Mouse (Mus musculus) neural tube, embryonic 15.5 days (tissue): ENCODE data around the gene Grm8. TPM values are rescaled to one million over a fixed set of nuclear protein-coding genes. Genes with fewer than 3 reads are reported as not detected.
"Not testable (repeated sequence)": the region's sequence is repeated elsewhere in the genome, so short reads cannot be mapped to it uniquely, and the experiment has no call there.

ENCODE experiments used
- ATAC-seq: fragments of 200-750 bp; cut with Nextera tagmentation; 2 replicates; pipeline ENCODE4 v1.8.0; 2017; ENCODE audit warnings: mild to moderate bottlenecking, moderate TSS enrichment, moderate library complexity; ENCODE audit not compliant: low FRiP score
- H3K27ac ChIP-seq: fragments of 300-500 bp; sonication (generic); replicated peaks from 2 replicates; pipeline ENCODE4 v1.5.1; 2015; ENCODE audit warnings: mild to moderate bottlenecking, inconsistent platforms
- H3K27me3 ChIP-seq: fragments of 300-500 bp; sonication (generic); replicated peaks from 2 replicates; pipeline ENCODE4 v1.6.1; 2015; ENCODE audit warnings: inconsistent platforms
- H3K36me3 ChIP-seq: fragments of 300-500 bp; sonication (generic); 2 replicates; pipeline ENCODE4 v1.6.1; 2015; ENCODE audit warnings: inconsistent platforms
- H3K4me1 ChIP-seq: fragments of 300-500 bp; sonication (generic); 2 replicates; pipeline ENCODE4 v1.6.1; 2015; ENCODE audit warnings: inconsistent platforms
- H3K4me2 ChIP-seq: fragments of 300-500 bp; sonication (generic); 2 replicates; pipeline ENCODE4 v1.6.1; 2015; ENCODE audit warnings: inconsistent platforms, mild to moderate bottlenecking, moderate library complexity
- H3K4me3 ChIP-seq: fragments of 300-500 bp; sonication (generic); replicated peaks from 2 replicates; pipeline ENCODE4 v1.5.1; 2015; ENCODE audit warnings: mild to moderate bottlenecking, inconsistent platforms
- H3K9ac ChIP-seq: fragments of 300-500 bp; sonication (generic); replicated peaks from 2 replicates; pipeline ENCODE4 v1.6.1; 2015; ENCODE audit warnings: mild to moderate bottlenecking, inconsistent platforms
- H3K9me3 ChIP-seq: fragments of 300-500 bp; sonication (generic); replicated peaks from 2 replicates; pipeline ENCODE4 v1.6.1; 2016; ENCODE audit warnings: inconsistent platforms
- WGBS: fragments of 180-500 bp; shearing (Covaris S2); methylation state at CpG from one replicate; pipeline ENCODE4 v1.1.7; 2015; ENCODE audit warnings: mixed read lengths; 5-methylcytosine and 5-hydroxymethylcytosine counted together
- polyA plus RNA-seq: library from polyadenylated mRNA; unstranded; fragments of >200 nt; fragmentation: Nextera tagmentation; extraction: Ambion mirVana; gene quantifications from 2 replicates; pipeline ENCODE4 v1.2.1, GENCODE M21; 2015

Gene Grm8
- polyA plus RNA-seq, 1 experiment from 2014 or later, result 12.9 TPM

DNA sequence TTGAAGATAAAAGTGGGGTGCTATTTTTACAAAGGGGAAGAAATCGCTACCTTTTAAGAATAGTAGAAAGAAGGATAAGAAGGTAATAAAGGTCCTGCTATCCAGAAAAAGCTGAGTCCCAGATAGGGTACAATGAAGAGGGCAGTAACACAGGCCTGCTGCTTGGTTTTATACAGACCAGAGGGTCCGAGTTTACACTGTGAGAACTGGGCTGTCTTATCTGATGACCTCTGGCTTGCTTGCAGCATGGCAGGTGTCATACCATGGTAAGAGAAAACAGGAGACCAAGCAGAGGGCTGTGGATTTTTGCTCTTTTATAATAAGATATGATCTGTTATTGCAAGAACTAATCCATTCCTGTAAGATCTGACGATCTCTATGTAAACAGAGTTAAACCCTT, 206.9 kb downstream of the Grm8 start:
- no peaks in the 10 kb centered on the region for H3K4me1 ChIP-seq
- H3K4me3 ChIP-seq, result no peak overlapping the region
- H3K36me3 ChIP-seq, result no peaks in the 10 kb centered on the region
- 84% methylated on average over 3 of the region's 3 CpGs for WGBS
- no peak for ATAC-seq
- H3K9ac ChIP-seq, result no peak overlapping the region
- no peaks in the 10 kb centered on the region for H3K27me3 ChIP-seq
- no peak overlapping the region for H3K4me2 ChIP-seq
- H3K9me3 ChIP-seq, result no peaks in the 10 kb centered on the region
- no peak overlapping the region for H3K27ac ChIP-seq

DNA sequence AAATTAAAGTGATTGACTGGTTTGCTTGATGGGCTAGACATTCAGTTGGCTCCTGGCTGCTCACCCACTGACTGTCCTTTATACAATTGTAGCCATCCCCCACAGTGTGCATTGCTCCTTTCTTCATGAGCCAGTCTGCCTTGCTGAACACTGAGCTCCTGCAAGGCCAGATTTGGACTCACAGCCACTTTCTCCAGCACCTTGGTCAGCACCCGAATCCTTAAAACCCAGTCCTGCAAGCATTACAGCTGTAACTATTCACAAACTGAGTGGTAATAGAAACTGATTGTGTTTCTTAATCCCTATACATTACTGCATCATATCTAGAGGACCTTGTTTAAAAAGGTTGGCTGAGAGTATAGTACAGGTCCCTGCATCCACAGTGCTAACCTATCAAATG, 221.7 kb downstream of the Grm8 start:
- Histone ChIP-seq H3K9ac (no peak overlapping the region), H3K36me3 (no peaks in the 10 kb centered on the region), H3K27me3 (no peaks in the 10 kb centered on the region), H3K4me3 (no peak overlapping the region), H3K4me1 (no peaks in the 10 kb centered on the region), H3K9me3 (no peaks in the 10 kb centered on the region), H3K4me2 (no peak overlapping the region), H3K27ac (no peak overlapping the region)
- WGBS, result 78% methylated on average over 1 of the region's 1 CpGs
- no peak for ATAC-seq

DNA sequence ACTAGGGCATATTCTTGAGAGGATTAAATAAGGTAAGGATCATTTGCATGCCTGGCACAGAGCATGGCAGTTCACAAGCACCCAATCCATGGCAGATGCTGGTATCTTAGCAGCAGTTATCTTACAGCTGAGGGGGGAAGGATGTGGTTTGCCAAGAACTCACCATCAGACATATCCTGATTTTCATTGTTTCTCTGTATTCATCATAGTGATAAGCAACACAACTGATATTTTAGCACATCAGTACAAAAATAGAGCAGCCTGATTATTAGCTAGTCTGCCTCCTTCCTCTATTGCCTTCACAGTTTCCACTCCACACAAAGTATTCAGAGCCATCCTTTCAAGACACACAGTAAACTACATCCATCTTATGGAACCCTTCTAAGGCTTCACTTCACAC, 230.6 kb downstream of the Grm8 start:
- no peak overlapping the region for H3K27ac ChIP-seq
- no peaks in the 10 kb centered on the region for H3K27me3 ChIP-seq
- H3K4me1 ChIP-seq, result peaks cover 5% of the 10 kb centered on the region; the same call in 1 of the 2 replicates
- H3K4me3 ChIP-seq, result no peak overlapping the region
- H3K9ac ChIP-seq, result no peak overlapping the region
- ATAC-seq, result no peak
- no peaks in the 10 kb centered on the region for H3K36me3 ChIP-seq
- no peaks in the 10 kb centered on the region for H3K9me3 ChIP-seq
- no peak overlapping the region for H3K4me2 ChIP-seq

DNA sequence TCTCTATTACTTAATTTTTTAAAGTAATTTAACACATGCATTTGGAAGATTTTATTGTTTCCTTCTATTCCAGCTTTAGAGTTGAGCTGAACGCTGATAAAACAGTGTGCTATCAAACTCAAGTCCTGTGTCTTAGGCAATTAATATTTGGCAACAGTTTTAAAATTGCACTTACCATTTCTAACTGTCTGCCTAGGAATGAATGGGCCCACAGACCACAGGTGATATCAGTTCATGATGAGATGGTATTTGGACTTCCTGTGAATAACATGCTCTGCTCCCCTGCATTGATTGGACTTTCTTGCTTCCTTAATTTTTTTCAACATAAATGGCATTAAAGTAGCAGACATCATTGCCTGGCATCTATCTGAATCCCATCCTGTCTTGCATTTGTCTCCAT, 232.8 kb downstream of the Grm8 start:
- no peak overlapping the region for H3K4me3 ChIP-seq
- H3K27ac ChIP-seq, result no peak overlapping the region
- H3K27me3 ChIP-seq, result no peaks in the 10 kb centered on the region
- peaks cover 5% of the 10 kb centered on the region; the same call in 1 of the 2 replicates for H3K4me1 ChIP-seq
- no peak overlapping the region for H3K4me2 ChIP-seq
- H3K9ac ChIP-seq, result no peak overlapping the region
- H3K9me3 ChIP-seq, result no peaks in the 10 kb centered on the region
- no peak for ATAC-seq
- H3K36me3 ChIP-seq, result no peaks in the 10 kb centered on the region
- 91% methylated on average over 1 of the region's 1 CpGs for WGBS

DNA sequence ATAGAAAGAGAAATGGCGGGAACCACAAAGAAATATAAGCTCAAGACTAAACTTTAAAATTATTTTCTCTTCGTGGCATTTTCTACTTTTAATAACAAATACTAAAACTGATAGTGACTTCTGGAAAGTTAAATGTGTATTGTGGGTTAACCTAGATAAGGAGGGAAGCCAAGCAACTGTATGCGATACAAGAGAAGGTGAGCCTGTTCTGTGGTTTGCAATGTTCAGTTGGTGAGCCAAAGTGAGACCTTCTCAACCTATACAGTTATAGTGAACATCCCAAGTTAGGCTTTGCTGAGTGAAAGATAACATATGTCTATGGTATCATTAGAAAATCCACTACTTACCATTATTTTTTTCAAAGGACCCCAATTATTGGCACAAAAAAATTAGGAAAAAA, 233.6 kb downstream of the Grm8 start:
- H3K4me2 ChIP-seq, result no peak overlapping the region
- no peaks in the 10 kb centered on the region for H3K36me3 ChIP-seq
- H3K27me3 ChIP-seq, result no peaks in the 10 kb centered on the region
- no peaks in the 10 kb centered on the region for H3K9me3 ChIP-seq
- no peak overlapping the region for H3K9ac ChIP-seq
- no peak overlapping the region for H3K4me3 ChIP-seq
- H3K4me1 ChIP-seq, result peaks cover 5% of the 10 kb centered on the region; the same call in 1 of the 2 replicates
- no peak for ATAC-seq
- no peak overlapping the region for H3K27ac ChIP-seq
- WGBS, result 86% methylated on average over 3 of the region's 3 CpGs

DNA sequence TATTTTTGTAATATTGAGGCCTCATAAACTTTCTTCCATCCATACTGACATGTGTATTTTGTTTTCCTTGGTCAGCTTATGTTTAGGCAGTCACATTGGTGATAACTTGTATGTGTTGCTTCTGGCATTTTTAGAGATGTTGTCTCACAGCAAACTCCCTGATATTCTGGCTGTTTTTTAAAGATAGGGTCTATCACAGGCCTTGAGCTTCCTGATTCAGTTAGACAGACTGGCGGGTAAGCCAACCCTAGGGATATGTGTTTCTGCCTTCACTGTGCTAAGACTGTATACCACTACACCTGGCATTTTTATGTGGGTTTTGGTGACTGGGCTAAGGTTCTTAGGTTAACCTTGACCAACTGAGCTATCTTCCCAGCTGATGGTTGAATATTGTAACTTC, 239.8 kb downstream of the Grm8 start:
- no peak overlapping the region for H3K27ac ChIP-seq
- ATAC-seq, result no peak
- H3K27me3 ChIP-seq, result no peaks in the 10 kb centered on the region

DNA sequence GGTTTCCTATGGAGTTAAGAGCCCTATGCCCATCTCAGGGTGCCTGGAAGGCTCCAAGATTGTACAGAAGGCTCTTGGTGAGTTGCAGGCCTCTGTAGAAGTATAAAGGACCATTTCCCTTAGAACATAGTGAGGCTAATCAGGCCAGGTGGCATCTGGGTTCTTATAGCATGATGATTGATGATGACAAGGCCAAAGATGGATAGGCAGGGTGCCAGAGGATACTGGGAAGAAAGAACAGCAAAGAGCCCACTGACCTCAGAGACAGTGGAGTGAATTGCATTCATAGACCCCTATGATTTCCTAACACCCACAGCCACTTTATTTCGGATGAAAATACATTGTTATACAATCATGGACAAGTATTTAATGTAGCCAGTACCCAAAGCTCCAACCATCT, 242.1 kb downstream of the Grm8 start:
- Histone ChIP-seq H3K27ac (no peak overlapping the region), H3K4me3 (no peak overlapping the region), H3K27me3 (no peaks in the 10 kb centered on the region), H3K9me3 (no peaks in the 10 kb centered on the region), H3K9ac (no peak overlapping the region), H3K36me3 (no peaks in the 10 kb centered on the region), H3K4me2 (no peak overlapping the region), H3K4me1 (no peaks in the 10 kb centered on the region)
- 74% methylated on average over 1 of the region's 1 CpGs for WGBS
- no peak for ATAC-seq

More for the DNA sequence above, 239.8 kb downstream of the Grm8 start:
- no peaks in the 10 kb centered on the region for H3K4me1 ChIP-seq
- no peaks in the 10 kb centered on the region for H3K36me3 ChIP-seq
- no peaks in the 10 kb centered on the region for H3K9me3 ChIP-seq
- WGBS, result 89% methylated on average over 1 of the region's 1 CpGs
- H3K4me2 ChIP-seq, result no peak overlapping the region
- H3K4me3 ChIP-seq, result no peak overlapping the region
- no peak overlapping the region for H3K9ac ChIP-seq

DNA sequence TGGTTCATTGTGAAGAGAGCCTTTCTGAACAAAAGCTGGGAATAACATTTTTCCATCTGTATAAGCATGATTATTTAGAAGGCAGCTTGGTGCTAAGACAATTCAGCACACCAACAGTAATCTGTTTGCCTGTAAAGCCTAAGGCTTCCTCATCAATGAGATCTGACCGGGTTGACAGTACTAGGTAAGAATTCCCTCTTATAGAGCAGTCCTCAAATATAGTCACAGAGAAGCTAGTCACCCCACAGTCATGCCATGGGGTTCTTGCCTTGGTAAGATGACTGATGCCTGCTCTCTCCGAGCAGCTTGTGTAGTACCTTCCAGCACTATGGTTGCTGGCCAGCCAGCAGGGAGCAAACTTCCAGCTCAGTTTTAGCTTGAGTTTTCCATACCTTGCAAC, 246.6 kb downstream of the Grm8 start:
- Histone ChIP-seq H3K4me2 (no peak overlapping the region), H3K4me3 (no peak overlapping the region), H3K9ac (no peak overlapping the region), H3K27ac (no peak overlapping the region), H3K9me3 (no peaks in the 10 kb centered on the region), H3K4me1 (no peaks in the 10 kb centered on the region), H3K27me3 (no peaks in the 10 kb centered on the region), H3K36me3 (no peaks in the 10 kb centered on the region)
- no peak for ATAC-seq
- 91% methylated on average over 2 of the region's 2 CpGs for WGBS

DNA sequence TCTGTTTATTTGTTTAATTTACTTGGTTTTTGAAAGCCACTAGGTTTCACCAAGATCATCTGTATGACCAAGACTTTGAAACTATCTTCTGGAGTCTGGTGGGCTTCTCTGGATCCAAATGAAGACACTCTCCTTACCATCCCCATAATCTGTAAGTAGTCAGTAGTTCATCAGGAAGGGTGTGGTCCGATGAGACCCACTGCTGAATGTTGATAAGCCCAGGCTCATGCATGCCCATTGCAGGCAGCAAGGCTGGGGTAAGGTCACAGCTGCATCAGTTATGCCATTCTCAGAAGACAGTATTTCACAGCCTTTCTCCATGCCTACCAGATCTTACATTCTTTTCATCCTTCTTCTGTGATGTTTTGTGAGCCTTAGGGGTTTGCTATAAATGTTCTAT, 247.1 kb downstream of the Grm8 start:
- no peaks in the 10 kb centered on the region for H3K36me3 ChIP-seq
- no peak for ATAC-seq
- H3K9ac ChIP-seq, result no peak overlapping the region
- H3K27ac ChIP-seq, result no peak overlapping the region
- H3K4me2 ChIP-seq, result no peak overlapping the region
- no peak overlapping the region for H3K4me3 ChIP-seq
- no peaks in the 10 kb centered on the region for H3K27me3 ChIP-seq
- WGBS, result 91% methylated on average over 1 of the region's 1 CpGs
- no peaks in the 10 kb centered on the region for H3K9me3 ChIP-seq
- no peaks in the 10 kb centered on the region for H3K4me1 ChIP-seq

DNA sequence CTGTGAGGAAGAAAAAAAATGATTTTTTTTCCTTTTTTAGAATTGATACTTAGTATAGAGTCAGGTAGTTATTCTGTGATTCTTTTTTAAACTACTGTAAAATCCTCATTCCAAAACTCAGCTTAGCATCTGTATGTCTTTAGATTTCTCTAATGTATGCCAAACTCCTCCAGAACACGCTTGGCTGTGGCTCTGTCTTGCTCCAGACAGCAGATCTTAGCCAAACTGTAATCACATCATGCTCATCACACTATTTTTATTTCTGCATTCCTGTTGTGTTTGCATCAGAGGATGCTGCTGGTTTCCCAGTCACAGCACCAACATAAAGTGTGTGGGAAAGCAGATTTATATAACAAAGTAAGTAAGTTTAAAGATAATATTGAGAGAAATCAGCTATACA, 249.2 kb downstream of the Grm8 start:
- H3K9ac ChIP-seq, result no peak overlapping the region
- H3K27me3 ChIP-seq, result no peaks in the 10 kb centered on the region
- no peaks in the 10 kb centered on the region for H3K9me3 ChIP-seq
- no peak overlapping the region for H3K27ac ChIP-seq
- no peaks in the 10 kb centered on the region for H3K36me3 ChIP-seq
- ATAC-seq, result no peak
- no peak overlapping the region for H3K4me2 ChIP-seq
- 77% methylated on average over 1 of the region's 1 CpGs for WGBS
- H3K4me3 ChIP-seq, result no peak overlapping the region
- no peaks in the 10 kb centered on the region for H3K4me1 ChIP-seq

DNA sequence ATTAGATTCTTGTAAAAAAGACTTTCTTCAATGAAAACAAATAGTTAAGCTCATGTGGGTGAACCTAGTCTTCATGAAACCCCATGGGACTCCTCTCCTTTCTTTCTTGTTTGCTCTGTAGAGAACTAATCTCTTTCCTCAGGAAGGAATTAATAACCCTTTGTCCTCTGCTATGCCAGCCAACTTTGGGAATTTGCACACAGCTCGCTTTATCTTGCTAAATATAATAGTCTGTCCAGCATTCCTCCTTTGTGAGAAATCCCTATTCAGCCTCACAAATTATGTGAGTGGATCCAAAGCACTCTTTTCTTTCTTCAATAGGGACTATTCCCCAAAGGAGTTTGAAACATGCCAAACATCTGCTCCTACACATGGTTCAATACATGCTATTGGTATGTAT, 285.3 kb downstream of the Grm8 start:
- H3K9ac ChIP-seq, result no peak overlapping the region
- no peak overlapping the region for H3K27ac ChIP-seq
- H3K27me3 ChIP-seq, result no peaks in the 10 kb centered on the region
- no peaks in the 10 kb centered on the region for H3K4me1 ChIP-seq
- H3K4me3 ChIP-seq, result no peak overlapping the region
- H3K36me3 ChIP-seq, result no peaks in the 10 kb centered on the region
- H3K9me3 ChIP-seq, result no peaks in the 10 kb centered on the region
- no peak for ATAC-seq
- 26% methylated on average over 1 of the region's 1 CpGs for WGBS
- H3K4me2 ChIP-seq, result no peak overlapping the region

DNA sequence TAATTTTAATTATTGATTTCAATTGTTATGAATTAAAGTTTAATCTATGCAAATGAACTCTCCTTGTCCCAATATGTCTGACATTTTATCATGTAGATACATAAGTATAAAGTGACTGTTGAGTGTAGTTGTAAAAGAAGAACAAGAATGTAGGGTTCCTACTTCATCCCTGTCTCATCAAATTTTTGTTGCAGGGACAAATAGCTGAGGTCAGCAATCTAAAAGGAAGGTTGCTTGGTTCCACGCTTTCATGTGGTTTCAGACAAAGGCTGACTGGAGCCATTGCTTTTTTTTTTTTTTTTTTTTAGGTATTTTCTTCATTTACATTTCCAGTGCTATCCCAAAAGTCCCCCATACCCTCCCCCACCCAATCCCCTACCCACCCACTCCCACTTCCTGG, 298.8 kb downstream of the Grm8 start:
- Histone ChIP-seq H3K36me3 (no peaks in the 10 kb centered on the region), H3K4me3 (no peak overlapping the region), H3K27ac (no peak overlapping the region), H3K4me1 (no peaks in the 10 kb centered on the region), H3K27me3 (no peaks in the 10 kb centered on the region), H3K4me2 (no peak overlapping the region), H3K9ac (no peak overlapping the region), H3K9me3 (no peaks in the 10 kb centered on the region)
- ATAC-seq, result no peak
- 100% methylated on average over 1 of the region's 1 CpGs for WGBS

DNA sequence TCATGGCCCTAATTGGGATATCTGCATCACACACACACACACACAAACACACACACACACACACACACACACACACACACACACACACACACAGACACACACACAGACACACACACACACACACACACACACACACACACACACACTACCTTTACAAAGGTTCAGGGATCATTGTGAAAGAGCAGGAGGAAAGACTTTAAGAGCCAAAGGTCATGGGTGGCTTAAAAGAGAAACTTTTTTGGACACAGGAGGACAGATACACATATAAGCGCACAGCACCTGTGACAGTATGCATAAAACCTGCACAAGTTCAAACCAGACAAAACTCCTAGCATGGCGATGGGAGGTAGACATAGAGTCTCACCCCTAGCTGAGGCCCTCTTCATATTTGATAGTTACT, 315.2 kb downstream of the Grm8 start:
- not testable (repeated sequence) for ATAC-seq, H3K4me1 ChIP-seq
- WGBS, result 92% methylated on average over 2 of the region's 2 CpGs

More for the DNA sequence above, 315.2 kb downstream of the Grm8 start:
- not testable (repeated sequence) for H3K4me3 ChIP-seq, H3K9me3 ChIP-seq, H3K4me2 ChIP-seq, H3K27ac ChIP-seq, H3K9ac ChIP-seq, H3K36me3 ChIP-seq, H3K27me3 ChIP-seq
